Mouse (Mus musculus): ENCODE measurements around the gene Gm9958. TPM values are rescaled to one million over a fixed set of nuclear protein-coding genes. Genes with fewer than 3 reads are reported as not detected.

Gene Gm9958
- polyA plus RNA-seq, 1 experiment from 2014 or later = 2.0 TPM

- DNase-seq (no peak), ATAC-seq (ENCODE audit: low read depth) (no peak)
- H3K4me2 ChIP-seq = no peak overlapping the region
- H3K36me3 ChIP-seq = no peaks in the 10 kb centered on the region
- H3K9ac ChIP-seq = no peak overlapping the region
- WGBS (ENCODE audit: insufficient replicate concordance) = 9% methylated on average over 6 of the region's 6 CpGs
- H3K27me3 ChIP-seq = no peaks in the 10 kb centered on the region
- H3K27ac ChIP-seq = peak overlapping the region; percentile 56
- H3K4me1 ChIP-seq (replicated peaks) = peaks cover 6% of the 10 kb centered on the region; the same call in 1 of the 2 replicates
- H3K4me3 ChIP-seq (replicated peaks) = no peak overlapping the region
- H3K9me3 ChIP-seq (replicated peaks) = no peaks in the 10 kb centered on the region
These were observed 47.9 kb downstream of the Gm9958 start for GRCm38 (mm10) chr5:90414925-90415295.

Other genes with a start within 250 kb of the Gm9958 start
- 22.5 and 23.8 TPM in 2 replicates for gene Cox18, start 143.2 kb upstream of the Gm9958 start, polyA plus RNA-seq (2015; fragmentation: Nextera tagmentation; extraction: Ambion mirVana)
- gene Ankrd17, start 627 bp upstream of the Gm9958 start, polyA plus RNA-seq (2015; fragmentation: Nextera tagmentation; extraction: Ambion mirVana) = 9.3 and 10.0 TPM in 2 replicates
- gene Alb, start 93.7 kb downstream of the Gm9958 start, polyA plus RNA-seq (2015; fragmentation: Nextera tagmentation; extraction: Ambion mirVana) = 1,711 and 2,009 TPM in 2 replicates
- gene Afp, start 123.5 kb downstream of the Gm9958 start, polyA plus RNA-seq (2015; fragmentation: Nextera tagmentation; extraction: Ambion mirVana) = 6,379 and 7,757 TPM in 2 replicates
- gene Afm, start 151.7 kb downstream of the Gm9958 start, polyA plus RNA-seq (2015; fragmentation: Nextera tagmentation; extraction: Ambion mirVana) = 9.5 and 11.1 TPM in 2 replicates
- 0.28 and 0.42 TPM in 2 replicates for gene 5830473C10Rik, start 193.9 kb downstream of the Gm9958 start, polyA plus RNA-seq (2015; fragmentation: Nextera tagmentation; extraction: Ambion mirVana)

All from liver, embryonic 13.5 days (tissue).